Mouse (Mus musculus): ENCODE measurements at regions not wholly inside any gene's neighbourhood (a gene's known extent, or its start where the extent isn't known, plus 50 kb on each side); places are given as distances from the start of the nearest gene placed in this dataset.

- no peak for ATAC-seq
Observed at GRCm38 (mm10) chr8:77850523-77850922, 126.3 kb upstream of the Ednra start.

DNA sequence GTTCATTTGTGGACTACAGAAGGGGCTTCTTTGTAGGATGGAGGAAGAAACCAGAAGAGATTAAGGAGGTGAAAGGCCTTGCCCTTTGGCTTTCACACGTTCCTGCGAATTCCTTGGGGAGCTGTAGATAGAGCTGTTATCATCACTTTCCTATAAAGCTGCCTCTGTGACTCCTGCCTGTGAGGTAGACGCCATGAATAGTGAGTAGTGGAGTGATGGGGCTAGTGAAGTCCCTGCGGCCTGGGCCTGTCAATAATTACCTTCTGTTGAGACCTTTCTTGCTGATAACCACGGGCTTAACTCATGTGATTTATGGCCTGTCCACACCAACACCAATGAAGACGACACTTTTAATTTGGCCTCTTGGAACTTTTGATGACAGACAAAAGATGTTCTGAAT is 146.0 kb upstream of the Ednra start:
- ATAC-seq: no peak

DNA sequence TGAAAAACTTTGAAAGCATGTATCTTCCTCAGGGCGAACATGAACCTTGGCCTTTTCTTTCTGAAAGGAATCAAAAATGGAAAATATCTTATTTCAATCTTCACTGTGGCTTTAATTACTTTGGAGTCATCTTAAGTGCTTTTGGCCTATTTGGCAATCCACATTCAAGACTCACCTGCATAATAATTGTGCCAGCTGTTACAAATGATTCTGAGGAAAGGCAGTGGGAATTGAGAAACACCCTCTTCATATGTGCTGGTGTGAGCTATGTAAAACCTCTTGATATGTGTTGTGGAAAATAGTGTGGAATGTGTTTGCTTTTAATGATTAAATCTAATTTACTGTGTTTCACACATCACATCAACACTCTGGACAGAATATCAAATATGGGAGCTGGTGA is 148.5 kb upstream of the Ednra start:
- no peak for ATAC-seq

DNA sequence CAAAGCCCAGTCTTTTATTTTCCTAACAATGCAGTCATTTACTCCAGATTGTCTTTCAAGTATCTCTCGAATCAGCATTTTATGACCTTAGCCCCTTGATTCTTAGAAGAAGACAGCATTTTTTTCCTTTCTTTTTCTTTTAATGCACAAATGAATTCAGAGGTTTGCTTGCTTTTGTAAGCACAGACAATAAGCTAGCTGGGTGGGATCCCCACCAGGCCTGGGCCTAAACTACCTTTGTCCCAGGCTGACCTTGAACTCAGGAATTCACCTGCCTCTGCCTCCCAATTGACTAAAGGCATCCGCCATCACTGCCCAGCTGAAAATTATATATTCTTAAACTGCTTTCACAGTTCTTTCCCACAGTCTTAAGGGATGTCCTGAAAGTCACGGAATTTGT is 195.5 kb upstream of the Ednra start:
- ATAC-seq: no peak

DNA sequence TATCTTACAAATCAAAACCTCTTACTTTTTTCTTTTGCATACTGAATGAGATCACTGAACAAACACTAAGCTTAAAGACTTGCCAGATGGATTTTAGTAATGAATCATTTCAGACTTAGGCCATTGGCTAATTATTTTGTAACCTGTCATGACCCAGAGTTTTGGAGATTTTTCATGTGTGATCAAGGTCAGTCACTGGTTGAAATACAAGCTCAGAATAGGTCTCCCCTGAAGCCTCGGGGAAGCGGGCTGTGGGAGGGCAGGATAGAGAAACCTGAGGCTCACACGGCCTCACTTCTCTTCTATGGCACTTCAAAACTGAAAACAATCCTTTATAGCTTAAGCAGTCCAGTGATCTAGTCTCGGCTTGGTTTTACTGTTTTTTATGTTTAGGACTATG is 197.6 kb upstream of the Ednra start:
- no peak for ATAC-seq

- no peak for ATAC-seq
Observed at GRCm38 (mm10) chr8:77947702-77948101, 223.4 kb upstream of the Ednra start.

DNA sequence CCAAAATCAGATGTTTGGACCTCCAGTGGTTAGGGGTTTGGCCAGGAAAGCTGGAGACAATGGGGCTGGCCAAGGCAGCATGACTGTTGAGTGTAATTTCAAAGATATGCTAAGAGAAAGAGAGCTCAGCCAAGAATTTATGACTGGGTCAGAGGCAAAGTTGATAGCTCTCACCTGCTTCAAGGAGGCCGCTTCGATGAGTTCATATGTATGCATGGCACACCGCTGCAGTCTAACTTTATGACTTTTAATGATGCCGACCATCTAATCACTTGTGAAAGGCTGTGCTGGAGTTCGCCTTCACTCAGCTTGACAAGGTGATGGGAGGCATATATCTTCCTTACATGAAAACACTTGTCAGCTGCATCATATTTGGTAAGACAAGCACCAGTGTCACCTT is 225.4 kb upstream of the Ednra start:
- ATAC-seq: no peak

DNA sequence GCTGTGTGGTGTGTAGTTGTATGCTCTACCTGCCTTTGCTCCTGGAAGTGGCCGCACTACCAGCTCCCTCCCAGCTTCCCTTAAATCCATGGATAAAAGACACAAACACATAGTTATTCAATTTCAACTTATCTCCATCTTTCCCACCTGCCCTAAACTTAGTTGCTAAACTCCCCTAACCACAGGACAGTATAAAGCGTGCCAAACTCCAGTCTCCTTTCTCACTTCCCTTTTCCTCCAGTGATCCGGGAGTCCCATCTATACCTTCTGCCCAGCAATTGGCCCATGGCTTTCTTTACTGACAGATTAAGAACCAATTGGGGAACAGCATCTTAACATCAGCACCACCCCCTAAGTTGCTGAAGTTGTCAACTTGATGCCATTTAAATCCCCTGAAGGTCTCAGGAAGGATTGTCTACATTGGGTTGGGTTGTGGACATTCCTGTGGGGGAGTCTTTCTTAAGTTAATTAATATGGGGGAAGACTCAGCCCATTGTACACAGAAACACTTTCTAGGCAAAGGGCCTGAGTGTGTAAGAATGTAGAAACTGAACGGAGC is 234.6 kb upstream of the Ednra start:
- ATAC-seq: no peak

- ATAC-seq: no peak
Observed at GRCm38 (mm10) chr8:77963102-77963698, 238.9 kb upstream of the Ednra start.

GRCm38 (mm10) chr8:77970378-77970777 is 242.7 kb upstream of the Ttc29 start:
- no peak for ATAC-seq

DNA sequence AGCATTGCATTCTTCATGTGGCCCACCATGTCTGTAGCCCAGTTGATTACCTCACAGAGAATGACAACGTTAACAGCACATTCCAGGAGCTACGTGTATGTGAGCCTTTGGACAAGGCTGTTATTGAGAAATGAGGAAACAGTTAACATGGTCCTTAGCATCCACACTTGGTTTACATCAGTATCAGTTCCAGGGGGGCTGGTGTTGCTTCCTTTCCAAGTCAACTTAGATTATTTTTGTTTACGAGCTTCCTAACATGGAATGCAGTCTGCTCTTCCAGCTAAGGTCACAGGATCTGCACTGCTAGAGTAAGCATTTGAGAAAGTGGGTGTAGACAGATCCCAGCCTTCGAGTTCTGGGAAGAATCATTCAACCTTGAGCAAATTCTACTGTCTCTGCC is 239.4 kb upstream of the Ttc29 start:
- no peak for ATAC-seq

- no peak for ATAC-seq
Observed at GRCm38 (mm10) chr8:77979106-77979505, 234.0 kb upstream of the Ttc29 start.

GRCm38 (mm10) chr8:77980701-77981100 is 232.4 kb upstream of the Ttc29 start:
- ATAC-seq: no peak

DNA sequence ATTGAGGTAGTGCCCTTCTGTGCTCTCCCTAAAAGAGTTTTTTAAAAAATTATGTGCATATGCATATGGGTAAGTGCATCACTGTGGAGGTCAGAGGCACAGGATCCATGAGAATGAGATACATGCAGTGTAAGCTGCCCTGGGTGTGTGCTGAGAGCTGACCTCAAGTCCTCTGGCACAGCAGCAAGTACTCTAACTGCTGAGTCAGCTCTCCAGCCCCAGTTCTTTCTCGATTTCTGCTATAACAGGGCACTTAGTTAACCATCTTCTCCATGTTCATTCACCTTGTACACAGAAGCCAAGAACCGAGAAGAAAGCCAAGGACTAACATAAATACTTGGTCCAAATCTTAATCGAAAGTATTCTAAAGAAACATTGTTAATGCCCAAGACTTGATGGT is 231.1 kb upstream of the Ttc29 start:
- no peak for ATAC-seq

GRCm38 (mm10) chr8:77983476-77983875 is 229.6 kb upstream of the Ttc29 start:
- ATAC-seq: no peak

DNA sequence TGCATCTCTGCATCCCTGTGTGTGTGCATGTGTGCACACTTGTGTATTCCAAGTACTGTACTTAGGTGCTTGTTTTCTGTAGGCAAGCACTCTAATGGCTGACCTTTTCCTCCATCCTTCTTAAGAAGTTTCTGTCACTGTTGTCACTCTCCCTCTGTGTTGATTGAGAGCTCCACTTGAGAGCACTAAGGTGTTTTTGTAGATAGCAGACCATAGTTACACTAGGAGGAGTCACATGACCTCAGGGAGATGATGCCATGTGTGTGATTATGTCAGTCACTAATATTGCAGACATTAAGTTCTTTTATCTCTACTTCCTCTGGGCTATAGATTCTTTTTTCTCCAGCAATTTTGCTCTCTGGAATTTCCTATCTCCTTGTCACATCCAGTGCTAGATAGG is 225.9 kb upstream of the Ttc29 start:
- ATAC-seq: no peak

DNA sequence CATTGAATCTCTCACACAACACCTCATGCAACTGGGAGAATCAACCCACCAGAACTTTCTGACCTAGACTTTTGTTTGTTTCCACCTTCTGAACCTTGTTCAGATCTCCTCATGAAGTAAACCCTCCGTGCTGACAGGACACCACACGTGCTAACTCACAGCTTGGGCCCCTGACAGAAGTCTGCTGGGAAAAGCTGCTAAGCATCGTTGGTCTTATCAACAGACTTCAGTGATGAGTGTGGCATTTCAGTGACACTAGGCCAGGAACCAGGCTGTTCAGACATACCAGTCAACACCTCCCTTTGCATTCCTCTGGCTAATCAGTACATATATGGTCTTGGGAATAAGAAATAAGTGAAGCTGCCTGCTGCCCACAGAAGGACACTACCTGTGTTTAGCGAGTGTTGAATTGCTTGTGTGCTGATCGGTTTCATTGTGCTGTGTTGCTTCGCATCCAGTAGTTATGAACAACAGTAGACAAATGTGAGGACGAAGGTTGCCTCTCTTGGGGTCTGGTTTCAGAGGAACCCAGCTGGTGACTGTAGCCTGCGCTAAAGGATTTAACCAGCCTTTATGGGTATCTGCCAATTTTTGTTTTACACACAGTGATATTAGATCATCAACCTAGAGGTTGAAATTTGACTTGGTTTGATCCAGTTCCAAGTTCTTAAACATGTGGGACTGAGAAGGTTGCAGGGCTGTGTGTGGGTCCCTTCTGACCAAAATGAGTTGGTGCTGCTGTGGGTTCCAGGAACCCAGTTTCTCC is 224.6 kb upstream of the Ttc29 start:
- no peak for ATAC-seq

- ATAC-seq: no peak
Observed at GRCm38 (mm10) chr8:77991050-77991449, 222.0 kb upstream of the Ttc29 start.

- no peak for ATAC-seq
Observed at GRCm38 (mm10) chr8:78000303-78000702, 212.8 kb upstream of the Ttc29 start.

GRCm38 (mm10) chr8:78001656-78002055 is 211.4 kb upstream of the Ttc29 start:
- ATAC-seq: no peak

GRCm38 (mm10) chr8:78002071-78002470 is 211.0 kb upstream of the Ttc29 start:
- ATAC-seq: no peak

- ATAC-seq: peak; percentile 49
Observed at GRCm38 (mm10) chr8:78003888-78004543, 209.1 kb upstream of the Ttc29 start.

DNA sequence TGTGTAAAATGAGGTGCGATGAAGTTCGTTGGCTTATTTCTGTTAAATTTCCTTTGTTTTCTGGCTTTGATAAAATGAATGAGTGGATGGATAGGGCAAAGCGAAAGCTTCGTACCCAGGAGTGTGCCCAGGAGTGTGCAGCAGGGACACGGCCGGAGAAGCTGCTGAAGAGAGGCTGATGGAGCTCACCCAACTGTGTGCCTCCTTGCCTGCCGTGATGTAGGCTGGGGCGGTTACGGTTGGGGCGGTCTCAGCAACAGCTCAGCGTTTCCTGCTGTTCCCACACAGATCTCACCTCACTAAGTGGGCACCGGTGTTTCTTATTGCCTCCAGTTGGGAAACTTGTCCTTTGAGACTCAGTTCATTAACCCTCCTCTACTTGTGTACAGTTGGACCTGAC is 208.2 kb upstream of the Ttc29 start:
- ATAC-seq: no peak

DNA sequence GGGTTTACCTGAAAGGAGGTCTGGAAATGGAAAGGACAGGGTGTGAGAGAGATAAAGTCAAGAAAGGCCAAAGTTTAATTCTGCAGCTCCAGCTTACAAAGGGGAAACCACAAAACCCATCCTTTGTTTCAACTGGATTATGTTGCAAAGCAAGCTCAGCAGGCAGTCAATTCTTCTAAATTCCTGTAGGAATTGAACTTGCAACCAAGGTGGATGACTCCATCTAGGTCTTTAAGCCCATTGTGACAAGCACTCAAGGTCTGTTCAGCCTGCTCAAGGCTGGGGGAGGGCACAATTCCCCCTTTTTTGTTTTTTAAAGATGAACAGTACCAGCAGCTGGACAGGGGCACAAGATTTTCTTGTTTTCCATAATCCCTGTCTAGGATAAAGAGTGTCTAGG is 200.0 kb upstream of the Ttc29 start:
- ATAC-seq: no peak

Data from activated CD4-positive, CD25-positive, alpha-beta regulatory T cell, adult 4 months (primary cell).